Mouse (Mus musculus): Measurements from ENCODE around the gene Aldh4a1. TPM values are rescaled to one million over a fixed set of nuclear protein-coding genes. Genes with fewer than 3 reads are reported as not detected.

Gene Aldh4a1
- total RNA-seq, 2 experiments from 2014 or later = 23.6 to 25.0 TPM

DNA sequence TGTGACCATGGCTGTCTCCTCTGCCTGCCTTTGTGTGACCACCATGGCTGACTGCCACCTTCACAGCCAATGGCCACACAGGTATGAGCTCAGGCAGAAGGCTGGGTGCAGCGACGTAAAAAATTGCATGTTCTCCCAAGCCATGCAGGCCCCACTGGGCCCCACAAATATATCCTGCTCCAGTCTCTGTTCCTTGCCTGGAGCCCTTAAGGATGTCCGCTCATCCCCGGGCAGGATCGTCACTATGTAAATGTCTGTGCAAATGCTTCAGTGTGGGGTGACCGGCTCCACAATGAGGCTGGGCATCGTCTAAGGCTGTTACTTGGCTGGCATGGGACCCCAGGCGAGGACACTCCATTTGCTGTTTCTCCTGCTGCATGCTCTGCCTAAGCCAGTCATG is 30.6 kb downstream of the Aldh4a1 start, which contains the start of gene Tas1r2:
Gene Tas1r2, plus strand, starts transcription at position 301 of the 400 bp plus-strand sequence.
- no peak for DNase-seq
- intact Hi-C loops (cut with DNase I) = no loop called here

DNA sequence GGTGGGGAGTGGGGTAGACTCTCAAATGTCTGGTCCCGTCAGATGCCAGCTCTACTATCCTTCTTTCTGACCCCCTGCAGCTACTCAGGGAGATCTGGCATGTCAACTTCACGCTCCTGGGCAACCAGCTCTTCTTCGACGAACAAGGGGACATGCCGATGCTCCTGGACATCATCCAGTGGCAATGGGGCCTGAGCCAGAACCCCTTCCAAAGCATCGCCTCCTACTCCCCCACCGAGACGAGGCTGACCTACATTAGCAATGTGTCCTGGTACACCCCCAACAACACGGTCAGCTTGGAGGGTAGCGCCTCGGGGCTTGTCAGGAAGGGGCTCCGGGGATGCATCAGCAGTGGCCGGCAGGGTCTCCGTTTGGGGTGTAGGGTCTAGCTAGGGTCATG is 39.2 kb downstream of the Aldh4a1 start:
- DNase-seq = peak; percentile 77
- intact Hi-C loops (cut with DNase I) = no loop called here

DNA sequence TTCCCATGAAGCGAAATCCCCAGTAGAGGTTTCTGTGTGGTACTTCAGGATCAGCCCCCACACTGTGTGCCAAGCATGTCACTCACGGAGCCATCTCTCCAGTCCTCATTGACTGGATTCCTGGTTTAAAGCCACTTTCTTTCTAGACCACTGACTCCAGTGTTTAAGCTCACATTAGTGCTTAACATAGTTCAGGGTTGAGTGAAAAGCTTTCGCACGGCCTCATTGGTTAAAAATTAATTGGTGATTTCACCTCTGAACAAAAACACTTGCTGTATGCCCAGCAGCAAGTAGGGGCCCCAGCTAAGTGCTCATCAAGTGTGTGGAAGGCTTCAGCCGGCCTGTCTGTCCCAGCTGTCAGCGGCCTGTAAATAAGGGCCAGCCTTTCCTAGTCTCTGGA is 45.0 kb downstream of the Aldh4a1 start:
- intact Hi-C loops (cut with DNase I) = no loop called here
- DNase-seq = no peak

DNA sequence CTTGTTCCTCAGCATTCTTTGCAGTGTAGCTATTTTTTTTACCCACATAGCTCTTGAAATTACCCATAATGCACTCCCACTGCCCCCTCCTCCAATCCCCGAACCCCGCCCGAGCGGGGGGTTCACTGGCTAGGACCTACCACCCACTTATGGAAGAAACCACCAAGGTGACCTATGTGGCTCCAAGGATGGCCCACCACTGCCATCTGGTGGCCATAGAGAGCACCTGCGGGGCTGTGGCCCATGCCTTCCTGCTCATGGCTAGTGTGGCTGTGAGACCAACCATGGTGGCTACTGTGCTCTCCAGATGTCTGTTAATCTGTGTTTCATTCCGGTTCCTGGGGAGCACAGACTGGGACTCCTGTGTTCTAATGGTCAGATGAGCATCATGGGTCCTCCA is 47.2 kb downstream of the Aldh4a1 start:
- DNase-seq = peak; percentile 66
- intact Hi-C loops (cut with DNase I) = no loop called here

DNA sequence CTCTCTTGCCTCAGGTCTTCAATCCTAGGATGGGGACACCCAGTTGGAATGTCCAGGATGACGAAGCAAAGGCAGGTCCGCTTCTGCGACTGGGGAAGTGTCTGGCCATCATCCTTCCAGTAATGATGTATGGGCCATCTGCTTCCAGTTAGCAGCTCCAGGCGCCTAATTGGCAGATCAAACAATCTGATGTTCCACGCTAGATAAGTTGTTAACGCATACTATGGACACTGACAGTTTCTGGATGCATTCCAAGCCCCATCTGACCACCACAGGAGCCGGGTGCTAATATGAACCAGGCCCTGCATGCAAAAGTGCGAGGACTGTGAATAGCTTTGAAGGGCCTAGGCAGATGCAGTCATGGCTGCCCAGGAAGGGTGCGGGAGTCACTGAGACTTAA is 53.0 kb downstream of the Aldh4a1 start:
- intact Hi-C loops (cut with DNase I) = no loop called here
- DNase-seq = peak; percentile 26

DNA sequence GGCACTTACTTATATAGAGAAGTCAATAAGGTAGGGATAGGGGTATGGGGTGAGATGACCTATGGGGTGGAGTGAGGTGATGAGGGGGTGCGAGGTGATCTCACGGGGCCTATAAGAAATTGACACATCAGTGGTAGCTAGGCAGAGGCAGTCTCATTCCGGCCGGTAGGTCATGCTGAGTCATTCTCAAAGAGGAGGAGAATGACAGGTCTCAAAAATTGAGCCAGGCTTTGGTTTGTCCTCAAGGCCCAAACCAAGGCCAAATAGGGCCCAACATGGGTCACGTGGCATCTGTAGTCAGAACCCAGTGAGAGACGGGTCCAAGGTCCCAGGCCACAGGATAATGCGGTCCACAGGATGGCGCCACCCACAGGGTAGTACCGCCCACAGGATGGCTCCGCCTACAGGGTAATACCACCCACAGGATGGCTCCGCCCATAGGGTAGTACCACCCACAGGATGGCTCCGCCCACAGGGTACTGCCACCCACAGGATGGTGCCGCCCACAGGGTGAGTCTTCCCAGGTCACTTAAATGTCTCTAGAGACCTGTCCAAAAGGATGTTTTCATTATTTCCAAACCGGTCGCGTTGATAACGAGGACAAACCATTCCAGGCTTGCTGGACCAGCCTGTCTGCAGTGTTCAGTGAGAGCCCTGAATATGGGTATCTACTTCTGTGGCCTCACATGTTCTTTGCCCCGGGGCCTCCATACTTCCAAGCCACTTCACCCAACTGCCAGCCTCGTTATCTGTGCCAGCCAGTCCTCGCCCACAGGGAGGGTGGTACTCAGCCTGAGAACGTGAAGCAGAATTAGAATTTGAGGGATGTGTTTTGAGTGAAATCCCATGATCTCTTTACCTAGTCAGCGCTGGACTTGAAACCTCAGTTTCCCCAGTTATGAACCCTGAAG is 61.3 kb downstream of the Aldh4a1 start:
- intact Hi-C loops (cut with DNase I) = loop anchor here (2.0 kb wide), 1 partner anchor 175 kb away; no protein-coding TSS in a partner anchor
- DNase-seq = no peak

DNA sequence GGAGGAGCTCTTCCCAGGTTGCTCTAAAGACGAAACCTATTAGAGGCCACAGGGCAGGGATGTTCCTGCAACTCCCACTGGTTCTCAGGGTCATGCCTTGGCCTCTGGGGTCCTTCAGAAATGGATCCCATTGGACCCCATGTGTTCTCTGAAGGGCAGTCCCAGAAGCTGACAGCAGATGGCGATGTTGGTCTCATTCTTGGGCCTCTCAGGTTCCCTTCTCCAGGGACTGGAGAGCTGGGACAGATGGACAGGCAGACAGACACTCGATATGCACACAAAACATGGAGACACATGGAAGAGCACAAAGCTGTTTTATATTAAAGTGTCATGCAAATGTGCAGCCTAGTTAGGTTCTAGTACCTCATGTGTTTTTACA is 62.0 kb downstream of the Aldh4a1 start:
- peak; percentile 76 for DNase-seq
- intact Hi-C loops (cut with DNase I) = loop anchor here (2.0 kb wide), 1 partner anchor 174 kb away; no protein-coding TSS in a partner anchor

DNA sequence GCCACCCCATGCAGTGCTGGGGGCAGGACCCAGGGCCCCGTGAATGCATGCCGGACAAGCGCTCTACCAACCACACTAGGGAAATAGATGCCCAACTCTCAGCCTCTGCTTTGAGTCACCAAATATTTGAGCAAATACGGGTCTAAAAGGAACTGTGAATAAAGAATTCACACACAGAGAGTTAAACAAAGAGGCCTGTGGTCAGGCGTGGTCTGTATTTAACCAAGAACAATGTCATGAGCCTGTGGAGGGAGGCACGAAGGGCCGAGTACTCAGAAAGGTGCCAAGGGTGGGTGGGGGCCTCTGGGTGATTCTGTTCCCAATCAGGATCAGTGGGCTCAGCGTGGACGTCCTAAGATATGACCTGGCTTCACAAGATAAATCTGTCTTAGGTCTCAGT is 65.4 kb downstream of the Aldh4a1 start:
- intact Hi-C loops (cut with DNase I) = no loop called here

DNA sequence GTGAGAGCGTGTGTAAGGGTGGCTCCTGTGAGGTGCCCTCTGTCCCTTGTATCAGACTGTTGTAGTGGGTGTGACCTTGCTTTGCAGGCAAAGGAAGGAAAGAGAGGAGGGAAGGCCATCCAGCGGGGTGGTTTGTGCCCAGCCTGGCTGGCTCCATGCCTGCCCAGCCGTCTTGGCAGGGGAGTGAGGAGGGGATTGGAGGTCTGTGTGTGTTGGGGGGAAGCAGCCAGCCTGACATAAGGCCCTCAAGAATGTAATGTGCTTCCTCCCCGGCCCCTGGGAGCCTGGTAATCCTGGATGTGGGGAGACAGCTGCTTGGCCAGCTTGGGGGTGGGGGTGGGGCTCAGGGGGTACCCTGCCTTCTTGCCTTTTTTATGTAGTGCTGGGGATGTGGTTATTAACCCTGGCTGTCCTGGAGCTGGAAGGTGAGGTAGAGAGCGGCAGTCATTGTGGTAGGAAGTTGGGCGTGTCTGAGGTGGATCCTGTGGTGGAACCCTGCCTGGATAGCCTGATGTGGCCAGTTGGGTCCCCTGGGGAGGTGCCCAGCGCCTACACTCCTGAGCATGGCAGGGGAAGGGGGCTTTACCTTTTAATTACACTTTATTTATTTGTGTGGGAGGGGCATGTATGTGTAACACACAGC is 67.1 kb downstream of the Aldh4a1 start:
- peak; percentile 78 for DNase-seq
- intact Hi-C loops (cut with DNase I) = no loop called here

More for the DNA sequence above, 65.4 kb downstream of the Aldh4a1 start:
- DNase-seq = no peak

DNA sequence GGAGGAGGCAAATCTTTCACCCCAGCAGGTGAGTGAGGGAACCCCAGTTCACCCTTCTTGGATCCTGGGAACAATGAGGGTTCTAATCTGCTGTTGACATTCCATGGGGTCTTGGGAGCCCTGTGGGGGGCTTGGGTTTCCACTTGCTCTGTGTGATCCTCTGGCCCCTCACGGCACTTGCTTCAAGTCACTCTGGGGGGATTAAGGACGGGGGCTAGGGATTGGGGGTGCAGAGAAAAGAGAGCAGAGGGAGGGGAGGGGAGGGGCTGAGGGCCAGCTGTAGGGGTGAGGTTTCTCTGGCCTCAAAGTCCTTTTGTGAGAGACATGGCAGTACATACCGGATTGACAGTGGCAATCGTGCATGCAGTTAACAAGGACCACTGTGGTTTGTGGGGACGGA is 70.6 kb downstream of the Aldh4a1 start:
- intact Hi-C loops (cut with DNase I) = no loop called here
- no peak for DNase-seq

DNA sequence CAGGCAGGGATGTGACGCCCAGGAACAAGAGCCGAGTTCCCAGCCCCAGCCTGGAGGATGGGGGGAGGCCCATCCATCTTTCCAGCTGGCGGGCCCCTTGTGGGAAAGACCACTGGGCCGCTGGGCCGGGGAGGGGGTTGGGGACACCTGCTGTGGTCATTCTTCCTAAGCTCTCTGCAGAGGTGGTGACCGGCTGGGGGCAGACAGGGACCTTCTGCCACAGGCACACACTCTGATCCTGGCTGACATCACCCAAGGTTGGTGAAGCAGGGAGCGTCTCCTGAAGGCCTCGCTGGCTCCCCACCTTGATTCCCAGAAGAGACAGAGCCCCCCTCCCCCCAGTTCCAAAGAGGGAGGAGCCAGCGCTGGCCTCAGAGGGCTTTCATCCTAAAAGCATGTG is 75.1 kb downstream of the Aldh4a1 start:
- intact Hi-C loops (cut with DNase I) = no loop called here

DNA sequence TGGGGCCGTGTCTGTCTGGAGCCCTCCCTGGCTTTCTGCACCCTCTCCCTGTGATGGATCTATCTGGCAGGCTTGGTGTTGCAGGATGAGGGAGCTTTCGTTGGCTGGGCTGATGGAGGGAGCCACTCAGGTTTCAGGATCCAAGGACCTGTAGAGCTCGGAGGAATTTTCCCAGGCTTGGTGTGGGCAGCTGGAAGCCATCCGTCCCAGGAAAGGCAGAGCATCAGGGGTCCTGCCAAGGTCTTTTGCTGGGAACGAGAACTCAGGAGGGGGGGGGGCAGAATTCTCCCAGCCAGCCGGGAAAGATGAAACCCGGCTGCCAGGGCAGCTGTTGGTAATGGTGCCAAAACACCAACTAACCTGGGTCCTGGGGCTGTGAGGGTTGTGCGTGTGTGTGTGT is 75.9 kb downstream of the Aldh4a1 start:
- no peak for DNase-seq
- intact Hi-C loops (cut with DNase I) = no loop called here

More for the DNA sequence above, 75.1 kb downstream of the Aldh4a1 start:
- DNase-seq = no peak

Small RNA genes lying within 50 kb of the gene (microRNA-seq; reads per million reads assigned to microRNA genes)
- gene Gm25571 (not detected), gene Mir7020 (0.90 reads per million)

Other genes with a start within 250 kb of the Aldh4a1 start
- 10 to 100 TPM; 24.2 to 26.3 TPM for gene Iffo2, start 92.3 kb upstream of the Aldh4a1 start, total RNA-seq (2021)
- under 1 TPM in 1 of 2 experiments, not detected in 1; 0.12 TPM for gene Gm21969, start 19.7 kb upstream of the Aldh4a1 start, total RNA-seq (2021)
- gene Tas1r2, start 30.7 kb downstream of the Aldh4a1 start, total RNA-seq (2021) = not detected
- under 1 TPM in 1 of 2 experiments, not detected in 1; 0.06 TPM for gene Pax7, start 210.7 kb downstream of the Aldh4a1 start, total RNA-seq (2021)